Mouse (Mus musculus): Measurements from ENCODE around the gene Gm13694.

Gm13694 gene

GRCm38 (mm10) chr2:84025217-84025616 is 46.5 kb downstream of the Gm13694 start:
- no peak for DNase-seq (ENCODE audit: low spot score in 2 of 2)

Data from urinary bladder, postnatal 4 days (tissue).